Mouse (Mus musculus): ENCODE measurements around the gene Syt16. TPM values are rescaled to one million over a fixed set of nuclear protein-coding genes. Genes with fewer than 3 reads are reported as not detected.

The Syt16 gene
- polyA plus RNA-seq, 1 experiment from 2014 or later, result 0.23 TPM

DNA sequence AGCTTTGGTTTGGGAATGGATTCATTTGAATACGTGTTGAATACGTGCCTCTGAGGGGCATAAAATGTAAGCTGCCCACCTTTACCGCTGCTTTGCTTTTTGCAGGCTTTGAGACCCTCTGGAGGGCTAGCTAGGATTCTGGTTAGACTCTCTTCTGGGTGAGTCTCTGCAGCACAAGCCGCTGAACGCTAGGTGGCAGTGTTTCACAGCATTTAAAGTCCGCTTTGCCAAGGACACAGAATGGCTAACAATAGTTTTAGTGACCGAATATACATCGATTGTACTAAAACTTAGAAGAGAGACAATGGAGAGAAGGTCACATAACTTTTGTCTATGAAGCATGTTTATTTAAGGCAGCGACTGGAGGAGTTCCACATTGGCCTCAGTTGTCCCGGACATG is 322.9 kb downstream of the Syt16 start:
- no peak overlapping the region for H3K4me2 ChIP-seq (ENCODE audit: low read length)
- no peaks in the 10 kb centered on the region for H3K9me3 ChIP-seq (ENCODE audit: control insufficient read depth, low read length)
- no peak overlapping the region for H3K27ac ChIP-seq (replicated peaks in 1 of 2; ENCODE audit: control insufficient read depth in 1 of 2, insufficient read depth in 1 of 2, low read depth in 2 of 2, low read length in 2 of 2)
- H3K36me3 ChIP-seq (ENCODE audit: control insufficient read depth, insufficient read depth, low read length), result no peaks in the 10 kb centered on the region
- no peaks in the 10 kb centered on the region for H3K27me3 ChIP-seq (ENCODE audit: control insufficient read depth, insufficient read depth, low read length)
- no peak overlapping the region for H3K9ac ChIP-seq (ENCODE audit: low read length)
- WGBS, result 17% methylated on average over 10 of the region's 10 CpGs
- no peak for ATAC-seq (ENCODE audit: insufficient number of reproducible peaks, insufficient read depth, low FRiP score, low read depth)
- H3K4me1 ChIP-seq (ENCODE audit: control insufficient read depth in 2 of 2, insufficient read depth in 2 of 2, low read length in 2 of 2), result peaks cover 0 to 3% of the 10 kb centered on the region in 2 experiments; a peak in 3 of 4 replicates
- no peak overlapping the region for H3K4me3 ChIP-seq (ENCODE audit: control insufficient read depth in 1 of 2, insufficient read depth in 1 of 2, low read depth in 1 of 2, low read length in 2 of 2)

DNA sequence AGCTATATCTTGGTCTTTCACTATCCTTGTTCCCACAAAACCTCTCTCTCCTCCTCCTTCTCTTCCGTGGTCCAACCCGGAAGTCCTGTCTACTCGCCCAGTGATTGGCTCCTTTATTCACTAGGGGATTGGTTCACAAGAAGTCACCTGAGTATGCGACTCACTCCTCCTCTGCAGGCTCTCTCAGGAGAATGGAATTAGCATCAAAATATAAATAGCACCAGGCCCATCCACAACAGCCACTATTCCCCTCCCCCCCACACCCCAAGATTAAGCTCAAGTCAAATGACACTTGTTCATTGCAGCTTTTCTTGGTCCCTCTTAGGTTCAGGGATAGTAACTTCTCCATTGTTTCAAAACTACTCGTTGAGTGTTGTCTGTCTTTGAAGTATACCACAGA is 324.5 kb downstream of the Syt16 start:
- Histone ChIP-seq H3K9me3 (ENCODE audit: control insufficient read depth, low read length) (no peaks in the 10 kb centered on the region), H3K4me1 (ENCODE audit: control insufficient read depth in 2 of 2, insufficient read depth in 2 of 2, low read length in 2 of 2) (no peaks in the 10 kb centered on the region; a peak in 1 of 4 replicates), H3K9ac (ENCODE audit: low read length) (no peak overlapping the region), H3K36me3 (ENCODE audit: control insufficient read depth, insufficient read depth, low read length) (no peaks in the 10 kb centered on the region), H3K4me3 (ENCODE audit: control insufficient read depth in 1 of 2, insufficient read depth in 1 of 2, low read depth in 1 of 2, low read length in 2 of 2) (no peak overlapping the region), H3K4me2 (ENCODE audit: low read length) (no peak overlapping the region), H3K27me3 (ENCODE audit: control insufficient read depth, insufficient read depth, low read length) (no peaks in the 10 kb centered on the region), H3K27ac (replicated peaks in 1 of 2; ENCODE audit: control insufficient read depth in 1 of 2, insufficient read depth in 1 of 2, low read depth in 2 of 2, low read length in 2 of 2) (no peak overlapping the region)
- no peak for ATAC-seq (ENCODE audit: insufficient number of reproducible peaks, insufficient read depth, low FRiP score, low read depth)
- WGBS, result 74% methylated on average over 5 of the region's 5 CpGs

Other genes starting within 250 kb of the Syt16 start
- gene Hif1a, start 96.3 kb upstream of the Syt16 start, polyA plus RNA-seq (2014; fragmentation: Nextera tagmentation; extraction: Ambion mirVana), result 174 and 177 TPM in 2 replicates
- 10.8 and 13.1 TPM in 2 replicates for gene Gm49321, start 60.0 kb upstream of the Syt16 start, polyA plus RNA-seq (2014; fragmentation: Nextera tagmentation; extraction: Ambion mirVana)
- 16.7 and 18.0 TPM in 2 replicates for gene Snapc1, start 33.2 kb upstream of the Syt16 start, polyA plus RNA-seq (2014; fragmentation: Nextera tagmentation; extraction: Ambion mirVana)

Data from heart, embryonic 14.5 days (tissue).